Mouse (Mus musculus) left cerebral cortex, postnatal 4 days (tissue): ENCODE results near the gene Aloxe3. TPM values are rescaled to one million over a fixed set of nuclear protein-coding genes. Genes with fewer than 3 reads are reported as not detected.
"Not testable (repeated sequence)": the region's sequence is repeated elsewhere in the genome, so short reads cannot be mapped to it uniquely, and the experiment has no call there.

Source experiments
- DNase-seq: peaks from one replicate; pipeline ENCODE4 v3.0.0-alpha.2; 2022
- intact Hi-C: fragments of 180-260 bp; cut with DNase I; formaldehyde crosslinking; loops from one replicate; pipeline ENCODE4 v1.15.1; 2025
- total RNA-seq, 2 experiments: library from RNA; stranded (reverse); gene quantifications; 2 replicates each; pipeline ENCODE4 v1.2.3; 2021

The Aloxe3 gene
- total RNA-seq, result 10 to 100 TPM; 10.8 to 13.1 TPM

- intact Hi-C loops, result no loop called here
- no peak for DNase-seq
Measured at GRCm38 (mm10) chr11:69125852-69125918, at the start of gene Aloxe3. Gene Aloxe3, plus strand, starts transcription at chr11:69125896.

- no peak for DNase-seq
- intact Hi-C loops, result no loop called here
Measured at GRCm38 (mm10) chr11:69076572-69076971, 49.1 kb upstream of the Aloxe3 start.

DNA sequence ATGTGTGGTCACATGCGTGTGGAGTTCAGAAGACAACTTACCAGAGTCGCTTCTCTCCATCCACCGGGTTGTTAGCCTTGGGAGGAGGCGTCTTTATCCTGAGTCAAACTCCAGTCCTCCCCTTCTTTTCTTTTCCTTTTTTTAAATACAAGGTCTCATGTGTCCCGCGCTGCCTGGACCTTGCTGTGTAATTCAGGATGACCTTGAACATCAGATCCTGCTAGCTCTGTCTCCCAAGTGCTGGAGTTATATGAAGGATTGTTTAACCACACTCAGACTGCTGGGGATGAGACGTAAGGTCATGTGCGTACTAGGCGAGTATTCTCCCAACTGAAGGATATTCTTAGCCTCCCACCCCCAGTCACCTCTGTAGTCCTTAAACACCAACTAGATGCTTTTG lies 48.4 kb upstream of the Aloxe3 start:
- DNase-seq, result no peak
- intact Hi-C loops, result no loop called here

GRCm38 (mm10) chr11:69078041-69078440 lies 47.7 kb upstream of the Aloxe3 start:
- DNase-seq, result no peak
- intact Hi-C loops, result no loop called here

- DNase-seq, result no peak
- intact Hi-C loops, result no loop called here
Measured at GRCm38 (mm10) chr11:69078805-69079438, 46.8 kb upstream of the Aloxe3 start.

- intact Hi-C loops, result no loop called here
Measured at GRCm38 (mm10) chr11:69080102-69080854, 45.4 kb upstream of the Aloxe3 start.

GRCm38 (mm10) chr11:69080855-69081222 lies 44.9 kb upstream of the Aloxe3 start:
- no peak for DNase-seq
- intact Hi-C loops, result no loop called here

More at GRCm38 (mm10) chr11:69080102-69080854, 45.4 kb upstream of the Aloxe3 start:
- DNase-seq, result no peak

GRCm38 (mm10) chr11:69081613-69082012 lies 44.1 kb upstream of the Aloxe3 start:
- DNase-seq, result no peak
- intact Hi-C loops, result no loop called here

- intact Hi-C loops, result no loop called here
- no peak for DNase-seq
Measured at GRCm38 (mm10) chr11:69085608-69086007, 40.1 kb upstream of the Aloxe3 start.

DNA sequence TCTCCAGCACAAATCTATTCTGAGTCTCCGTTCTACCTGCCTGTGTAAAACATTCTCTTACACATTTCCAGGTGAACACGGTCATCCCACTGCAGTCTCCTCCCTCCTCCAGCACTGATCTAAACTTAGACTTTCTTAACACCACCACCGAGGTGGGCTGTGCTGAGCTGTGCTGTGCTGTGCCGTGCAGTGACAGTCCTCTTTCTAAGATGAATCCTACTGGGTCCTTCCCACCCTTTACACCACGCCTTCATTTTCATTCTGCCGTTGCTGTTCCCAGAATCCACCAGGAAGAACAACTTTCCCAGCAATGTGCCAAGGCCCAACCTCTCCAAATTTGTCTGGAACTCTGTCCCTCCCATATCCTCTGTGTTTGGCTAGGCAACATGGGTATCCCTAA lies 39.3 kb upstream of the Aloxe3 start:
- DNase-seq, result no peak
- intact Hi-C loops, result no loop called here

DNA sequence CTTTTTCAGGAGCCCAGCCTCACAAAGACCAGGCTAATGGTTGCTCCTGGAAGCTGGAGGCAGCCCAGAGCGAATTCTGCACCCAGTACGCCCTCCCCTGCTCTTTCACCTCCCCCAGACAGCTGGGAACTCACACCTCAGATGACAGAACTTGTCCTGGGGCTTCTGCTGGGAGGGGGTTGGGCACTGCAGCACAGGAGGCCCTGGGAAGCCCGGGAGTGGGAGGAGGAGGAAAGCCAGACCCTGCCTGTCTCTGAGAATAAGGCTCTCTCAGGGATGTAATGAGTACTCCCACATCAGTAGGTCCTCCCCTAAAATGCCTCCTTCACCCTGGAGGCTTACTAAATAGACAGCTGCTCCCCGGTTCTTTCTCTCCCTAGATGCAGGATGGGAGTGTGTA lies 38.6 kb upstream of the Aloxe3 start:
- DNase-seq, result no peak
- intact Hi-C loops, result no loop called here

DNA sequence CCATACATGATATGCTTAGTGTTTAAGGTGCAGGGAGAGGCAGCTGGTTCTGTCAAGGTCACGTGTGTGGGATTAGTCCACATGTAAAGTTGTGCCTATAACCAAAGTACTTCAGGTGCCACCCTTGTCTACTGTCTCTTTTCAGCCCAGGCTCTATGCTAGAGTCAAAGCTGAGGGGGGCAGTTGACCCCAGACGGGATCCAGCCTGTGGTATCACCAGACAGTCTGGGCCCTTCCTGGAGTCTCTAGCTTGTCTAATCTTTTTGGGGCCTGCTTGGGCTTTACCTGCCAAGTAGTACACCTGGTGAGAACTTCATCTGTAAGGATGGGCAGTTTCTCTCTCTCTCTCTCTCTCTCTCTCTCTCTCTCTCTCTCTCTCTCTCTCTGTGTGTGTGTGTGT lies 38.1 kb upstream of the Aloxe3 start:
- DNase-seq, result no peak
- intact Hi-C loops, result no loop called here

- intact Hi-C loops, result no loop called here
- DNase-seq, result peak; percentile 96
Measured at GRCm38 (mm10) chr11:69088103-69088855, 37.4 kb upstream of the Aloxe3 start, which contains the start of gene Vamp2. Gene Vamp2, plus strand, starts transcription at chr11:69088490.

GRCm38 (mm10) chr11:69088856-69089615 lies 36.7 kb upstream of the Aloxe3 start:
- intact Hi-C loops, result no loop called here
- no peak for DNase-seq

- DNase-seq, result no peak
- intact Hi-C loops, result no loop called here
Measured at GRCm38 (mm10) chr11:69089616-69090290, 35.9 kb upstream of the Aloxe3 start.

DNA sequence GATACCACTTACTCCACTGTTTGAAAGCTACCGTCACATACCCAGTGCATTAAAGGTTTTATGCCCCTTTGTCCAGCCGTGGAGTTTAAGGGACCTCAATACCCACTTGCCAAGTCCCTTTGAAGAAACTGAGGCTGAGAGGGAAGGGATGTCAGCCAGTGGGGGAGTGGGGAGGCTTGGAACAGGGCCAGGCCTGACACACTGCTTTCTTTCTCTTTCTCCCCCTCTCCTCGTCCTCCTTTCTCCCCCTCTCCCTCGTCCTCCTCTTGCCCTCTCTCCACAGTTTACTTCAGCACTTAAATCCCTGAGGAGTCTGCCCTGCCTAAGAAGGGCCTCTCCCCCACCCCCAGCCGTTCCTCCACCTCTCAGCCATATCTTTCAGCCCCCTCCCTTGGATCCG lies 35.3 kb upstream of the Aloxe3 start:
- intact Hi-C loops, result no loop called here
- no peak for DNase-seq

- intact Hi-C loops, result no loop called here
- no peak for DNase-seq
Measured at GRCm38 (mm10) chr11:69091566-69092385, 33.9 kb upstream of the Aloxe3 start.

DNA sequence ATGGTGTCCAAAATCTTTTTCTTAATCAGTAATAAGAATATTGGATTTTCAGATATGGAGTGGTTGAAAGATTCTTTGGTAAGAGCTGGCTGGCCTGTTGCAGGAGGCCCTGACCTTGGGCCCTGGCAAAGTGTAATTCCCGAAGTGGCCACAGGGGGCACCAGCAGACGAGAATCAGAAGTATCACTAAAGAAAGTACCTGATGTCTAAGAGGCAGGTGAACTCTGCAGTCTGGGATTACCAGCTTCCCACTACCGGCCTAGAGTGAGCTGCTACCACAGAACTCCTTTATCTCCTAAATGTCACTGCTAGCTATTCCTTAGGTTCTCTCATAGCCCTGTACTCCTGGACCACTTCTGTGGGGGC lies 33.3 kb upstream of the Aloxe3 start:
- DNase-seq, result peak; percentile 82
- intact Hi-C loops, result no loop called here

DNA sequence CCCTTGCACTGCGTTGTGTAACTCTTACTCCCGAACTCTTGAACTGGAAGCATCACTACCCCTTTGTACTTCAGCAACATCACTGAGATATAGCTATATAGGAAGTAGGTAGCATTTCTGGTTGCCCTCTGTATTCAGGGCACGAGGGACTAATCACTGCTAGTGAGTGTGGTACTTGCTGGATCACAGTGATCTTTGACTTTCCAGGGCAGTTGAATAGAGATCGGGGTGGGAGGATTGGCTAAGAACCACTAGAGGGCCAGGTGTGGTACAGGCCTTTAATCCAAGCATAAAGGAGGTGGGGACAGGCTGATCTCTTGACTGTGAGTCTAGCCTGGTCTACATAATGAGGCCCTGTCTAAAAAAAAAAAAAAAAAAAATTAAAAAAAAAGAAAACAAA lies 32.8 kb upstream of the Aloxe3 start:
- no peak for DNase-seq
- intact Hi-C loops, result no loop called here

DNA sequence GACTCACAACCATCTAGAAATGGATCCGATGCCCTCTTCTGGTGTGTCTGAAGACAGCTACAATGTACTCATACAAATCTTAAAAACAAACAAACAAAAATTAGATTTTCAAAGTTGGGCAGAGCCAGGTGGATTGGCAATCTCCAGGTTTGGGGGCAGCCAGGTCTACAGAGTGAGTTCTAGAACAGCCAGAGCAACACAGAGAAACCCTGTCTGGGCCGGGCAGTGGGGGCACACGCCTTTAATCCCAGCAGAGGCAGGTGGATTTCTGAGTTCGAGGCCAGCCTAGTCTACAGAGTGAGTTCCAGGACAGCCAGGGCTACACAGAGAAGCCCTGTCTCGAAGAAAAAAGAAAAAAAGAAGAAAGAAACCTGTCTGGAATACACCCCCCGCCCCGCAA lies 31.8 kb upstream of the Aloxe3 start:
- DNase-seq, intact Hi-C loops: not testable (repeated sequence)
